Mouse (Mus musculus): ENCODE results near the gene Noxa1. TPM values are rescaled to one million over a fixed set of nuclear protein-coding genes. Genes with fewer than 3 reads are reported as not detected.

The Noxa1 gene
- not detected in 2 replicates for polyA plus RNA-seq (2012; rRNA removed)

DNA sequence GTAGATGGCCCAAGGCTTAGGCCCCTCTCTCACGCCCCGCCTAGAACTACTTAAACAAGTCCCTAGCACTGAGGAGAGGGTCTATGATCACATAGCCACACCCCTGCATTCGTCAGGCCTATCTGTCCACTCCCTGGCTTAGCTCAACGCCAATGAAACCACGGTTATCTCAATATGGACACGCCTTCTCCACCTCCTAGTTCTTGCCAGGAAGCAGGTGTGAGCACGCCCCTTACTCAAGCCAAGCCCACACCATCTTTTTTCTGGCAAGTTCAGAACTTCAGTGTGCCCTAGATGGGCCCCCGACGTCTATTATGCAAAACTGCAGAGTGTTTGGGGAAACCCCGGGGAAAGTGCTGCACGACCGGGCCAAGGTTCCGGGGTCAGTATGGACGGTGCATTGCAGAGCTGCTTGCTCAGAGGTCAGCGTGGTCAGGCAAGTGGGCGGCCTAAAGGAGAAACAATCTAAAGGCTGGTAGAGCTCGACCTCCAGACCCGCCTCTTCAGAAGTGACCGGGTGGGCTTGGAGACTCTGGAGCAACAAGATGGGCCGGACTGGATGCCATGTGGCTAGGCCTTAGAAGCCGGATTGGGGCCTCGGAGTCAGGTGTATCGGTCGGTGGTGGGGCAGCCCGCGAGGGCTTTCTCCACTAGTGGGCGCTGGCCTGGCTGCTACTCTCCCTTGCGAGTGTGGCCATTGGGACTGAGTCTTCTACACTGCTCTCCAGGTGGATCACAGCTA, at the start of gene Noxa1:
TSS of gene Noxa1 (minus strand) at position 41 of the 742 bp plus-strand sequence.
- Histone ChIP-seq H3K36me3 (ENCODE audit: control insufficient read depth, insufficient read depth, low read length) (no peaks in the 10 kb centered on the region), H3K4me3 (ENCODE audit: insufficient read depth, low read depth, low read length) (no peak within 1 kb of the TSS), H3K27ac (ENCODE audit: insufficient read depth, low read depth, low read length) (no peak within 1 kb of the TSS), H3K27me3 (replicated peaks; ENCODE audit: control insufficient read depth, insufficient read depth, low read length) (no peaks in the 10 kb centered on the region), H3K4me1 (ENCODE audit: control insufficient read depth, insufficient read depth, low read length) (no peaks in the 10 kb centered on the region)
- TF ChIP-seq POLR2A (IDR thresholded peaks at IDR 0.05; ENCODE audit: low read depth, low read length): no peak
- 0 out of 2 replicates have a peak, but pooled peaks have one; percentile 11 for TF ChIP-seq CTCF (conservative IDR thresholded peaks at IDR 0.05; ENCODE audit: insufficient read depth, insufficient read length, low read depth, low read length)
- no peak for DNase-seq
- 61% methylated on average over 28 of the region's 28 CpGs for WGBS

DNA sequence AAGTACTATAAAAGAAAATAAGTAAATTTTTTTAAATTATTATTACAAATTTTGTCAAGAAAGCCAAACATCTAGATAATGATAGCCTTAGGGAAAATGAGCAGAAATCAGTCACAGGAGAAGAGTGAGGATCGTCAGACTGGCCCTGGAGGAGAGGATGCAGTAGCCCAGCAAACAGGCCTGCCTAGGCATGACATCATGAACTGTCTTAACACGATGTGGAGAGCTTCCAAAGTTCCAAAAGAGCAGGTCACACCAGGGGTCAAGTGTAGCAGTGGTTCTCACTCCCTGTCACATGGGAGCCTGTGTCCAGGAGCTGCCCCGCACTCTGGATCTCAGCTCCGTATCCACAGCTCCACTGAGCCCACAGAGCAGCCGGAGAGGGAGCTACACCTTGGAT, 47.0 kb upstream of the Noxa1 start:
- peak; percentile 16 for DNase-seq
- no peak for TF ChIP-seq CTCF (conservative IDR thresholded peaks at IDR 0.05; ENCODE audit: insufficient read depth, insufficient read length, low read depth, low read length)
- no peak for TF ChIP-seq POLR2A (IDR thresholded peaks at IDR 0.05; ENCODE audit: low read depth, low read length)
- Histone ChIP-seq H3K4me1 (ENCODE audit: control insufficient read depth, insufficient read depth, low read length) (0 out of 2 replicates have a peak, but pooled peaks cover 3% of the 10 kb centered on the region), H3K27me3 (replicated peaks; ENCODE audit: control insufficient read depth, insufficient read depth, low read length) (no peaks in the 10 kb centered on the region), H3K27ac (ENCODE audit: insufficient read depth, low read depth, low read length) (no peak overlapping the region), H3K36me3 (ENCODE audit: control insufficient read depth, insufficient read depth, low read length) (no peaks in the 10 kb centered on the region), H3K4me3 (ENCODE audit: insufficient read depth, low read depth, low read length) (no peak overlapping the region)
- 71% methylated on average over 5 of the region's 5 CpGs for WGBS

DNA sequence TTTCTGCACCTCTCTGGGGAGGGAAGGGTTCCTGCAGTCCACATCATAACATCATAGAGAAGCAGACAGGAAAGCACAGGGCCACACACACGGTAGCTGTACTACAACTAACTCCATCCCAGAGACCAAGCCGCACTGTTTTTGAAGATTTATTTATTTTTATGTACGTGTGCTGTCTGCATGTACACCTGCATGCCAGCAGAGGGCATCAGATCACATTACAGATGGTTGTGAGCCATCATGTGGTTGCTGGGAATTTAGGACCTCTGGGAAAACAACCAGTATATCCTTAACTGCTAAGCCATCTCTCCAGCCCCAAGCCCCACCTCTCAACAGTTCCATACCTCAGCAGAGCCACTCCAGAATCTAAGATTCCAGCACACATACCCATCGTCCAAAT, 46.2 kb upstream of the Noxa1 start:
- no peaks in the 10 kb centered on the region for H3K36me3 ChIP-seq (ENCODE audit: control insufficient read depth, insufficient read depth, low read length)
- no peak overlapping the region for H3K4me3 ChIP-seq (ENCODE audit: insufficient read depth, low read depth, low read length)
- H3K27ac ChIP-seq (ENCODE audit: insufficient read depth, low read depth, low read length): no peak overlapping the region
- H3K4me1 ChIP-seq (ENCODE audit: control insufficient read depth, insufficient read depth, low read length): 0 out of 2 replicates have a peak, but pooled peaks cover 3% of the 10 kb centered on the region
- TF ChIP-seq CTCF (conservative IDR thresholded peaks at IDR 0.05; ENCODE audit: insufficient read depth, insufficient read length, low read depth, low read length): peak; percentile 43
- no peak for TF ChIP-seq POLR2A (IDR thresholded peaks at IDR 0.05; ENCODE audit: low read depth, low read length)
- 73% methylated on average over 4 of the region's 4 CpGs for WGBS
- DNase-seq: no peak
- no peaks in the 10 kb centered on the region for H3K27me3 ChIP-seq (replicated peaks; ENCODE audit: control insufficient read depth, insufficient read depth, low read length)

DNA sequence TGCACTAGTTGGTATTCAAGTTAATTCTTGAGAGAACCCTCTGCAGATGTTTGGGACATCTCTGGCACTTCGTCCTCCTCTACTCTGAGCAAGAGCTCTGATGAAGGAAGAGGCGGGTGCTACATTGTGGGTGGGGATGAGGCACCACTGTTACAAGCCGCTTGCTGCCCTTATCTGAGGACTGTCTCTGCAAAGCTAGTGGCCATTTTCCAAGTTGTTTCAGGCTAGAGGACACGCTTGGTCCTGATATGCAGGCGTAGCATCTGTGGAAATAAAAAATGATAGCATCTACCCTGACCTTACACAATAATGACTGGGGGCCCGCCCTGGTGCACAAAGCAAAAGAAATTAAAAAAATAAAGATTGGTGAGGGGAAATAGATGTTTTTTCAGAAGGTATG, 42.9 kb upstream of the Noxa1 start:
- WGBS: 71% methylated on average over 6 of the region's 6 CpGs
- Histone ChIP-seq H3K4me3 (ENCODE audit: insufficient read depth, low read depth, low read length) (no peak overlapping the region), H3K27ac (ENCODE audit: insufficient read depth, low read depth, low read length) (no peak overlapping the region), H3K4me1 (ENCODE audit: control insufficient read depth, insufficient read depth, low read length) (no peaks in the 10 kb centered on the region), H3K27me3 (replicated peaks; ENCODE audit: control insufficient read depth, insufficient read depth, low read length) (no peaks in the 10 kb centered on the region), H3K36me3 (ENCODE audit: control insufficient read depth, insufficient read depth, low read length) (no peaks in the 10 kb centered on the region)
- DNase-seq: no peak
- TF ChIP-seq POLR2A (IDR thresholded peaks at IDR 0.05; ENCODE audit: low read depth, low read length): no peak

DNA sequence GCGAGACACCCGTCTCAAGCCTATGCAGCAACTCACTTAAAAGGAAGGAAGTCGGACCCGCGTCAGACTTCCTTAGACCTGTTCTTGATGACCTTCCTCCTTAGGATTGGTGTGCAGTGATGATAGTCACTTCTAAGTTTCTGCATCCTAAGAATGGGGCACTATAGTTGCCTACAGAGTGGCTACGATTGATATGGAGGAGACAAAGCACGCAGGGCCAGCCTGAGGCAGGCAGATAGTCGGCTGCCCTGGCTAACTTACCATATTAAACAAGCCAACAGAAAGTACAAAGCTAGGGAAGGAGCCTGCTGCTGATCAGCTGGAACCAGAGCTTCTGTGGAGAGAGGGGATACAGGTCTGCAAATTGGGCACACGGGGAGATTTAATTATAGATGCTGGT, 36.7 kb upstream of the Noxa1 start:
- Histone ChIP-seq H3K4me1 (ENCODE audit: control insufficient read depth, insufficient read depth, low read length) (no peaks in the 10 kb centered on the region), H3K36me3 (ENCODE audit: control insufficient read depth, insufficient read depth, low read length) (no peaks in the 10 kb centered on the region), H3K4me3 (ENCODE audit: insufficient read depth, low read depth, low read length) (no peak overlapping the region), H3K27ac (ENCODE audit: insufficient read depth, low read depth, low read length) (no peak overlapping the region), H3K27me3 (replicated peaks; ENCODE audit: control insufficient read depth, insufficient read depth, low read length) (no peaks in the 10 kb centered on the region)
- no peak for DNase-seq
- TF ChIP-seq CTCF (conservative IDR thresholded peaks at IDR 0.05; ENCODE audit: insufficient read depth, insufficient read length, low read depth, low read length) (no peak), POLR2A (IDR thresholded peaks at IDR 0.05; ENCODE audit: low read depth, low read length) (no peak)
- 73% methylated on average over 9 of the region's 9 CpGs for WGBS

DNA sequence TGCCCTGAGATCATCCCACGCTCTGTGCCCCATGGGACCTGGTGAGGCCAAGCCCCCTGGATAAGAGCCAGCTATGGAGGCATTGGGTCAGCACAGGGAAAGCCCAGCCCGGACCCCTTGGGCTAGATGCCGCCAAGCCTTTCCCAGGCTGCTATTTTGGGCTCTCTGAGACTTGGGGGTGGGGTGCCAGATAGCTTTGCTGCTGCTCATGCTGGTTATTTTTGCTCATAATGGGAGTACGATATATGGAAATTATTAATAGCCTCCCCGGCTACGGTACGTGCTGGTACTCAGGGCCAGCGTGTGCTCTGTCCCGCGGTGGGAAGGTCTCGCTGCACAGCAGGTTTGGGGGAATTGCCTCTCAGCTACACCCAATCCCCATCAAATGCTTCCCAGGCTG, 33.1 kb upstream of the Noxa1 start:
- no peak for DNase-seq
- Histone ChIP-seq H3K4me1 (ENCODE audit: control insufficient read depth, insufficient read depth, low read length) (no peaks in the 10 kb centered on the region), H3K27ac (ENCODE audit: insufficient read depth, low read depth, low read length) (no peak overlapping the region), H3K36me3 (ENCODE audit: control insufficient read depth, insufficient read depth, low read length) (no peaks in the 10 kb centered on the region), H3K4me3 (ENCODE audit: insufficient read depth, low read depth, low read length) (no peak overlapping the region), H3K27me3 (replicated peaks; ENCODE audit: control insufficient read depth, insufficient read depth, low read length) (no peaks in the 10 kb centered on the region)
- TF ChIP-seq POLR2A (IDR thresholded peaks at IDR 0.05; ENCODE audit: low read depth, low read length) (no peak), CTCF (conservative IDR thresholded peaks at IDR 0.05; ENCODE audit: insufficient read depth, insufficient read length, low read depth, low read length) (no peak)
- WGBS: 69% methylated on average over 11 of the region's 11 CpGs

DNA sequence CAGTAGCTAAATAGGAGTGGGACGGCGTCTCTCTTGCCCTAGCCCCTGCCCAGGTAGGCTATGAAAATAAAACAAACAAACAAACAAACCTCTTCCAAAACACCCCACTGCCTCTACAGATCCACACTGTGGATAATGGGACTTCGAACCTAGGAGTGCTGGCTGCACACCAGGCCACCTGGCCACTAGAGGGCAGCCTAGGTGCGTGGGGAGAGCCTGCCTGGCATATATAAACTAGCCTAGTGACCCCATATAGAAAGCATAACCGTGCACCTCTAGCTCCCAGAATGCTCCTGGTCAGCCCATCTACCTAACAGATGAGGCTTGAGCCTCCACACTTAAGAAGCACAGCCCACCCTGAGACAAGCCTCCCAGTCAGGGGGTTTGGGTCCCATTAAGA, 32.3 kb upstream of the Noxa1 start:
- no peaks in the 10 kb centered on the region for H3K4me1 ChIP-seq (ENCODE audit: control insufficient read depth, insufficient read depth, low read length)
- H3K4me3 ChIP-seq (ENCODE audit: insufficient read depth, low read depth, low read length): no peak overlapping the region
- H3K27ac ChIP-seq (ENCODE audit: insufficient read depth, low read depth, low read length): no peak overlapping the region
- 50% methylated on average over 5 of the region's 5 CpGs for WGBS
- TF ChIP-seq POLR2A (IDR thresholded peaks at IDR 0.05; ENCODE audit: low read depth, low read length) (no peak), CTCF (conservative IDR thresholded peaks at IDR 0.05; ENCODE audit: insufficient read depth, insufficient read length, low read depth, low read length) (peak; percentile 93)
- H3K36me3 ChIP-seq (ENCODE audit: control insufficient read depth, insufficient read depth, low read length): no peaks in the 10 kb centered on the region
- peak; percentile 72 for DNase-seq
- no peaks in the 10 kb centered on the region for H3K27me3 ChIP-seq (replicated peaks; ENCODE audit: control insufficient read depth, insufficient read depth, low read length)

Measured in kidney, adult 2 months (tissue).